Mouse (Mus musculus): Measurements from ENCODE around the gene Rbpj. TPM values are rescaled to one million over a fixed set of nuclear protein-coding genes. Genes with fewer than 3 reads are reported as not detected.
"Not testable (repeated sequence)": the region's sequence is repeated elsewhere in the genome, so short reads cannot be mapped to it uniquely, and the experiment has no call there.

The Rbpj gene
- total RNA-seq, 2 experiments from 2014 or later = 28.6 to 34.3 TPM

DNA sequence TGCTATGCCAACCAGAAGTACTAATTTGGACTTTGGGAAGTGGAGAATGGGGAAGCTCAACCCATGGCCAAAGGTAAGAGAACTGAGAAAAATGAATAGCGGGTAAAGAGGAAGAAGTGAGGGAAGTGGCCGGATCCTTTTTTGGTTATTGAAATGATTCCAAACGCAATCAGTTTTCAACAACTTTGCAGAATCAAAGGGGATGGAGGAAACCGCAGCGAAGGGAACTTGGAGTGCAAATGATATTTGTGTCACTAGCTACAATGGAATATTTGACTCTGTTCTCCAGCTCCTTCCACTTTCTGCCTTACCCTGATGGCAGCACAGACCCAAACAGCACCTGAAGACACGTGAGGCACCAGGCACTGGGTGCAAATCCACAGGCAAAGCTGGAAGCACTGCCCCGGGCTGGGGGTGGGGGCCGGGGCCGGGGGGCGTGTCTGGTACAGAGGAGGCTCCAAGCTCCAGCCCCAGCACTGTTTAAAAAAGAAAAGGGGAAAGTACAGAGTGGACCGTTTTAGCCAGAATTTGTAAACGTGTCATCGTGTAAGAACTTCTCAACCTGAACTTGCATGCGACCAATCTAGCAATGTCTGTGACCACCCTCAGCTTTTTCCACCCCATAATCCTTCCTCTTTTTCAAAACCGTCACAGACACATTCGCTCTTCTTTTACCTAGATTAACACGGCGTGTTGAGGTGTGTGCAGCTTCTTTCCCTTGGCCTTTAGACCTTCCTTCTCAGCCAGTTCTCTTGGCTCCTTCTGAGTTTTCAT, 74.1 kb downstream of the Rbpj start:
- ATAC-seq (replicated peaks; ENCODE audit: low FRiP score, low TSS enrichment, poor library complexity, severe bottlenecking) = no peak

DNA sequence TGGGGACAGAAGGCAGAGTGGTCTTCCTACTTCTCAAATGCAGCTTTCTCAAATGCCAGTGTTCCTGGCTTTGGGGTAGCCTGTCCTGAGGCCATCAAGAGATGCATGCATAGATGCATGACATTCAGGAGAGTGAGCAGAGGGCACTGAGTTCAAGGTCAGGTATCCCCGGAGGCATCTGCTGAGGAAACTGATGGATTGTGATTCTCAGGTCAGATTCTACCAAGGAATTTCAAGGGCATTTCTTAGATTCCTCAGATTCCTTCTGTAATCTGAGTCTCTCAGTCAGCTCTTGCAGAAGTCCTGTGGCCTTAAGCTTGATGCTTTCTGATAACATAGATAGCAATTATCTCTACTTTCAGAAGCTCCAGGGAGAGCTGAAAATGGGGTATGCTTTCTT, 76.1 kb downstream of the Rbpj start:
- no peak for ATAC-seq (replicated peaks; ENCODE audit: low FRiP score, low TSS enrichment, poor library complexity, severe bottlenecking)

DNA sequence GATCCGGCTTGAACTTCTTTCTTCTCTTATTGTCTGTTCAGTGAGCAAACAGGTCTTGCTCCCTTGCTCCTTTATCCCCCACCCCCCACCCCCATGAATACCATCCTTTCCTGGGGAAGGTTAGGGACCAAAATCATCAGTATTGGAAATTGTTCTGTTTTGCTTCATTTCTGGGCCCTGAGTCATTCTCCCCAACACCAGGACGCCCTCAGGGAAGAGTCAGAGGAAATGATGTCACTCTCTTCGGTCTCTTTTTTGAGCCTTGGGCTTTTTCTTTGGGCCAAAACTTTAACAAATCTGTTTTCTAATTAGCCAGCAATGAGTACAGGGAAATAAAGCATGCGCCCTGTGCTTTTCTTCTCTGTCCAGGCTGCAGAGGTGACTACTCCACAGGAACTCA, 77.4 kb downstream of the Rbpj start:
- no peak for ATAC-seq (replicated peaks; ENCODE audit: low FRiP score, low TSS enrichment, poor library complexity, severe bottlenecking)

DNA sequence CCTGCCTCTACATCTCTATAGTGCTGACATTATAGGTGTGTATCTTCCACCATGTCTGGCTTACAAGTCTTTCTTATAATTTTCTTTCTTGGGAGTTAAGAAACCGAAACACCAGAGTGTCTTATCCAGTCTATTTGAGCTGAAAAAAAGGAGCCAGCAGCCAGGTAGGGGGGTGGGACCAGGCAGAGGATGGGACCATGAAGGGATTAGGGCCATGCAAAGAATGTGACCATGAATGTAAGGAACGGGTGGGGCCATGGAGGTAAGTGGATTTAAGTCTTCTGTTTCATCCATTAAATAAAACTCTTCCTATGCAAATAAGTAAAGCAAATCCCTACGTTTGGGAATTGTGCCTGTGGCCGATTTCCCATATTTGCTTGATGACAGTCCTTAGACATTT, 78.0 kb downstream of the Rbpj start:
- no peak for ATAC-seq (replicated peaks; ENCODE audit: low FRiP score, low TSS enrichment, poor library complexity, severe bottlenecking)

DNA sequence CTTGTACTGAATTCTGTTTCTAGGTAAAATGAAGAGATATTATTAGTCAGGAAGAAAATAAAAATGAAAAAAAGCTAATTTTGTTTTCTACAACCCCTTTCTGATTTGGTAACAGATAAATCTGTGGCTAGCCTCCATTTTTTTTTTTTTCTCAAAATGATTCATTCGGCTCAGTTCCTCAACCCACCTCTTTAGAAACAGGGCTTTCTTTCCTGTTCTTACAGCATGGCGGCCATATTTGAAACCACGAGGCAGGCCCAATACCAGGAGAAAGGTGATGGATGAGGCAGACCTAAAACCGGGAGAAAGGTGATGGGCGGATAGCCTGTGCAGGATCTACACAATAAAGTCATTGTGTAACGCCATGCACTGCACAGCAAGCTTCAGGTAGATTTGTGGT, 80.5 kb downstream of the Rbpj start:
- ATAC-seq (replicated peaks; ENCODE audit: low FRiP score, low TSS enrichment, poor library complexity, severe bottlenecking) = no peak

DNA sequence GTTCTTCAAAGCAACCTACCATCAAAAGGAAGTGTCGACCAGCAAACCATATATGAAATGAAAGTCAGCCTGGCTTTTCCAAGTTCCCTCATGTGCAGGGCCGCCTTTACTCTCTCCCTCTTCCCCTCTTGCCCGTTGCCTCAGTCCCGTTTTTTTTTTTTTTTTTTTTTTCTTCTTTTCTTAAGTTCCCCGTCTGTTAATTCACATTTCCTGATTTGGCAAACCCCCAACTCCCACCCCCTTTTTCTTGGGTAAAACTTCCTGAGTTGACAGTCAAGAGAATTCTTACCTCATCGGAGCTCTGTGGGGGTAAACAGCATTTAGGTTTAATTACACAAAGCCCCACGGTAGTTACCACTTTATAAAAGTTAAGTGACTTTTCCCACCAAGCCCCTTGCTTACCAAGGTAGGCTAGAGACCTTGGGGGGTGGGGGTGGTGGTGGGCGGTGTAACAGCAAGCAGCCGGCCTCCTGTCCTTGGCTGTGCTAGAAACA, 81.1 kb downstream of the Rbpj start:
- no peak for ATAC-seq (replicated peaks; ENCODE audit: low FRiP score, low TSS enrichment, poor library complexity, severe bottlenecking)

DNA sequence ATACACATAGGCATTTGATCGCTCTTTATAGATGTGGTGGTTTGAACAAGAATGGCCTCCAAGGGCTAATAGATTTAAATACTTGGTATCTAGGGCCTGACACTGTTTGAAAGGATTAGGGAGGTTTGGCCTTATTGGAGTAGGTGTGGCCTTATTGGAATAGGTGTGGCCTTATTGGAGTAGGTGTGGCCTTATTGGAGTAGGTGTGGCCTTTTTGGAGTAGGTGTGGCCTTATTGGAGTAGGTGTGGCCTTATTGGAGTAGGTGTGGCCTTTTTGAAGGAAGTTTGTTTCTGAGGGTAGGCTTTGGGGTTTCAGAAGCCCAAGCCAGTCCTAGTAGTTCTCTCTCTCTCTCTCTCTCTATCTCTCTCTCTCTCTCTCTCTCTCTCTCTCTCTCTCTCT, 84.4 kb downstream of the Rbpj start:
- ATAC-seq (replicated peaks; ENCODE audit: low FRiP score, low TSS enrichment, poor library complexity, severe bottlenecking) = not testable (repeated sequence)

GRCm38 (mm10) chr5:53551394-53551793, 85.4 kb downstream of the Rbpj start:
- no peak for ATAC-seq (replicated peaks; ENCODE audit: low FRiP score, low TSS enrichment, poor library complexity, severe bottlenecking)

DNA sequence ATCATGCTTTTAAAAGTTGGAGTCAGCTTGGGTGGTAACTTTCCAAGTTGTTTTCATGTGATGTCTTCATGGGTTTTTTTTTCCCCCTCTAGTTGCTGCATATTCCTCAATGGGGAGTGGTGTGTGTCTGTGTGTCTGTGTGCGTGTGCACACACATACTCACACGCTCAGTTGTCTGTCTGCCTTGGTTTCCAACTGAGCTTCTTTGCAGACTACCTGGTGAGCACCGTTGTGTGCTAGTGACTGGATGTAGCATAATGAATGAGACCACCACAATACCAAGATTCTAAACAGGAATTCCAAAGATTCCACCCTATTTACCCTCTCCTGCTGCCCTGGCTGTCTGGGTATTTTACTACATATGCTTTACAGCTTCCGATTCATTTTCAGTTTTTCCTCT, 86.0 kb downstream of the Rbpj start:
- ATAC-seq (replicated peaks; ENCODE audit: low FRiP score, low TSS enrichment, poor library complexity, severe bottlenecking) = no peak

- no peak for ATAC-seq (replicated peaks; ENCODE audit: low FRiP score, low TSS enrichment, poor library complexity, severe bottlenecking)
Measured at GRCm38 (mm10) chr5:53553281-53553680, 87.3 kb downstream of the Rbpj start.

DNA sequence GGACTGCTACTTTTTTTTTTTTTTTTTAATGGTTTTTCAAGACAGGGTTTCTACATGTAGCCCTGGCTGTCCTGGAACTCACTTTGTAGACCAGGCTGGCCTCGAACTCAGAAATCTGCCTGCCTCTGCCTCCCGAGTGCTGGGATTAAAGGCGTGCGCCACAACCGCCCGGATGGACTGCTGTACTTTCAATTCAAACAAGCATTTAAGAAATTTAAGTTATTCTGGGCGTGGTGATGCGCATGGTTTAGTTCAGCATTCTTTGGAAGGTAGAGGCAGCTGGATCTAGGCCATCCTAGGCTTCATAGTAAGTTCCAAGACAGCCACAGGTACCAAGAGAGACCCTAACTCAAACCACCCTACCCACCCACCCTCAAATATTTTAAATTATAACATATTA, 88.2 kb downstream of the Rbpj start:
- no peak for ATAC-seq (replicated peaks; ENCODE audit: low FRiP score, low TSS enrichment, poor library complexity, severe bottlenecking)

GRCm38 (mm10) chr5:53554926-53555325, 89.0 kb downstream of the Rbpj start:
- ATAC-seq (replicated peaks; ENCODE audit: low FRiP score, low TSS enrichment, poor library complexity, severe bottlenecking) = no peak

GRCm38 (mm10) chr5:53555474-53555873, 89.5 kb downstream of the Rbpj start:
- no peak for ATAC-seq (replicated peaks; ENCODE audit: low FRiP score, low TSS enrichment, poor library complexity, severe bottlenecking)

GRCm38 (mm10) chr5:53555929-53556328, 90.0 kb downstream of the Rbpj start:
- no peak for ATAC-seq (replicated peaks; ENCODE audit: low FRiP score, low TSS enrichment, poor library complexity, severe bottlenecking)

- ATAC-seq (replicated peaks; ENCODE audit: low FRiP score, low TSS enrichment, poor library complexity, severe bottlenecking) = no peak
Measured at GRCm38 (mm10) chr5:53557544-53558260, 91.8 kb downstream of the Rbpj start.

- ATAC-seq (replicated peaks; ENCODE audit: low FRiP score, low TSS enrichment, poor library complexity, severe bottlenecking) = no peak
Measured at GRCm38 (mm10) chr5:53561160-53561559, 95.2 kb downstream of the Rbpj start.

GRCm38 (mm10) chr5:53564309-53564708, 98.4 kb downstream of the Rbpj start:
- no peak for ATAC-seq (replicated peaks; ENCODE audit: low FRiP score, low TSS enrichment, poor library complexity, severe bottlenecking)

DNA sequence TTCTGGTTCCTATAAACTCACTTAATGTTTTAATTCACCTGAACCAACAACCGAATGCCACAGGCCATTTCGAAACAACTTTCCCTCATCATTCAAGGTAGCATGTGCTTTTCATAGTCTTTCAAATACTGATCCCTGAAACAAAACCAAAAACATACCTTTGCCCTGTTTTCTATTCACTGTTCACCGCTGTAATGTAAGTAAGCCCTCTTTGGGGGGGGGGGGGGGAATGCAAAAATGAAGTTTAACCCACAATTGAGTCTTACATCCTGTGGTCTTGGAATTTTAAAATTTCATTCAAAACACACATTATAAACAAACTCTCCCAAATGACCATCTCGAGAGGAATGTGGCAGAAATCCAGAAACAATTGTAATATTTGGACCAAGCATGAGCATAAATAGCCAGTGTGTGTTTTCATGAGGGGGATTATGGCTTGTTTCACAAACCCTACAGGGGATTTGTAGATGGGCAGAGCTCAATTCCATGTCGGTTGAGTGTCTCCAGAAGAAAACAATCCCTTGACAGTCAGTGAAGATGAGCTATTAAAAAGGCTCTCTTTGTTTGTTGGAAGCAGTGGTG, 99.4 kb downstream of the Rbpj start:
- no peak for ATAC-seq (replicated peaks; ENCODE audit: low FRiP score, low TSS enrichment, poor library complexity, severe bottlenecking)

- ATAC-seq (replicated peaks; ENCODE audit: low FRiP score, low TSS enrichment, poor library complexity, severe bottlenecking) = no peak
Measured at GRCm38 (mm10) chr5:53566485-53567083, 100.6 kb downstream of the Rbpj start.

DNA sequence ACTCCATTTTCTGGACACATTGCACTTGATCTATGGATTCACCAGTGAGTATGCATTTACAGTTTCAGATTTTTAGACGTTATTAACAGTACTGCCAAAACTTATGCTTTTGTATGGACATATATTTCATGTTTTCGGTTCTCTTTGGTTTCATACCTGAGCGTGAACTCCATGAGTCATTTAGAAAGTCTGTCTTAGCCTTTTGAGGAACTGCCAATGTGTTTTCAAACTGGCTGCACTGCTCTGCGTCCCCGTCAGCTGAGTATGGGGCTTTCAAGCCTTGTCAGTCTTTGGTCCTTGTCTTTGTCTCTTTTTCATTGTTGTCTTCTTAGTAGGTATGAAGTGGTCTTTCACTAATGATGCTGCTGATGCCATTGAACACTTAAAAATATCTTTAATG, 106.5 kb downstream of the Rbpj start:
- ATAC-seq (replicated peaks; ENCODE audit: low FRiP score, low TSS enrichment, poor library complexity, severe bottlenecking) = no peak
